Mouse (Mus musculus) hindlimb bud, embryonic 11.5 days (tissue): ENCODE data around the gene Capn6.

Experiments
- DNase-seq: peaks from one replicate; pipeline ENCODE4 v3.0.0-alpha.2; 2012; ENCODE audit warnings: low read depth, low spot score; ENCODE audit errors: extremely low spot score

The Capn6 gene

DNA sequence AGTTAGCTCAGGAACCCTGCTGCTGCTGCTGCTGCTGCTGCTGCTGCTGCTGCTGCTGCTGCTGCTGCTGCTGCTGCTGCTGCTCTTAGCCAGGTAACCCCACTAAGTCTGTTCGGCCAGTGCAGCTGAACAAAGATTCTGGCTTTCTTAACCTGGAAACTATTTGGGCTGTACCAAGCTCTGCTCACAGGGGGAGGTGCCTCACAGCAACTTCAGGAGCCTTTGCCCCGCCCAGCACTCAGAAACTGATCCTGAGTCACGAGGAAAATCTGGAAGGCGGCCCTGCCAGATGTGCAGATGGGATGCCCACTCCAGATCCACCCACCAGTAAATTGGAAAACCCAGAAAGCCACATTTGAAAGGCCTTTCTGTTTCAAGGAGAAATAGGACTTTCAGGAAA is at the start of gene Capn6:
Gene Capn6 (minus strand): TSS at position 203 of the 400 bp plus-strand sequence.
- DNase-seq: no peak

DNA sequence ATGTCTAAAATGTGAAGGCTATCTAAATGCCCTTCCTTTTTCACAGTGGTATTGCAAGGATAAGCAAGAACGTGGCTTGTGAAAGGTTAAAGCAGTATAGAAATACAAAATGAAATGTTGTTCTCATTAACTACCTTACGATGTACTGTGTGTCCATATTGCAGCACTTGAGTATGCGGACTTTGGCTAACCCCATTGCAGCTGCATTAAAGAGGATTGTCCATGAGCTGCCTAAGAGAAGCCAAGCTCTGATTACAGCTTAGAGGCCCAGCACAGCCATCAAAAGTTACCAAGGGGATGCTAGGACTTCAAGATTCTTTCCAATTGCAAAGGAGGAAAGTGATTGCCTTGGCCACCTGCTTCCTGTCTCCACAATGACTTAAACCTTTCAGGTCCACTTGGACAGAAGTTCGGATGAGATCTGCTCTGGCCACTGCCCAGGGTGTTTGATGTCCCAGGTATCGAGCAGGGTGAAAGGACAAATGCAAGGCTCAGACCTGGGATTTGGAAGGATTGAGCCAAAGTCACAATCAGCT is 40.0 kb upstream of the Capn6 start:
- no peak for DNase-seq

DNA sequence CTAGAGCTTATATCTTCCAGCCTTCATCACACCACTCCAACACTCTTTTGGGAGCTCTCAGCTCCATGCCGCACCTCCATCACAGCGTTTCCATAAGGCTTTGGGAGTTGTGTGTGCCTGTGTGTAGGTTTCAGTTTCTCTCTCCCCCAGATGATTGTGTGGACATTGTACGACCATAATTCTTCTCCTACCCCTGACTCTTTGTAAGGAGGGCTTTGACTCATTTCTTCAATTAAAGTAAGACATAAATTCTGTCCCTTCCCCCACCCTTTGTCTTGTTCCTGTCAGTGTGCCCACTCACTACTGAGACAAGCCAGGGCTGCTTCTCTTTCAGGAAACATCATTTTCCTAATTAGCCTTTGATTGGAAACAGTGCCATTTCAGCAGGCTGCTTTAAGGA is 24.1 kb upstream of the Capn6 start:
- DNase-seq: peak; percentile 52

DNA sequence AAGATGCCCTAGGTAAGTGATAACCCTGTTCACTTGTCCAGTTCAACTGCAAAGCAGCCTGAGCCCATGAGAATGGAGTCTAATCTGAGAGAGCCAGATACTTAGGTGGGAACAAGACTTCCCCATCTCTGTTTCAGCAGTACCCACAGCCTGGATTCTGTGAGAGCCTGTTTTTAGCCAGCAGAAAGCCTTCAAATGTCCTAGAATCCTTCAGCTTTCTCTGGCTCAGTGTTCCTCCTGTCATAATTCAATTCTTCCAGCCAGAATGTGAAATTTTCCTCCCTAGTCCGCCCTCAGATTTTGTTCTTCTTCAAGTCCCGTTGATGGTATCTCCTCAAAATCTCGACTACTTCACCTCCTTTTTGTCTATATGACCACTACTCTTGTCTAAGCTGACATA is 22.8 kb upstream of the Capn6 start:
- DNase-seq: no peak

DNA sequence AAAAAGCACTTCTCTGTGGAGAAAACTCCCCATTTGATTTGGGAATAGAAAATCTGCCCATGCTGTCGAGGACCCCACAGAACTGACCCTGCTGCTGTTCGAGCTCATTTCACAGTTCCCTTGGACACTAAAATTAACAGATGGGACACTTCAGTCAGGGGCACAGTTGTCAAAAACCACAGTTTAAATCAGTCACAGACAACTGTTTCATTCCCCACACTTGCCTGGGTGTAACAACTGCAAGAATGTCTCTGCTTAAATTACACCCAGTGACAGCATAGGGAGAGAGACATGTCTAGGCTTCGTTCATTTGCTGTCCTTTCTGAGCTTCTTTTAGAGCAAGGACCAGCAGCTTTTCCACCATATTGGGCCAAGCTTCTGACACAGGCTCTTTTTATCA is 19.4 kb upstream of the Capn6 start:
- no peak for DNase-seq

DNA sequence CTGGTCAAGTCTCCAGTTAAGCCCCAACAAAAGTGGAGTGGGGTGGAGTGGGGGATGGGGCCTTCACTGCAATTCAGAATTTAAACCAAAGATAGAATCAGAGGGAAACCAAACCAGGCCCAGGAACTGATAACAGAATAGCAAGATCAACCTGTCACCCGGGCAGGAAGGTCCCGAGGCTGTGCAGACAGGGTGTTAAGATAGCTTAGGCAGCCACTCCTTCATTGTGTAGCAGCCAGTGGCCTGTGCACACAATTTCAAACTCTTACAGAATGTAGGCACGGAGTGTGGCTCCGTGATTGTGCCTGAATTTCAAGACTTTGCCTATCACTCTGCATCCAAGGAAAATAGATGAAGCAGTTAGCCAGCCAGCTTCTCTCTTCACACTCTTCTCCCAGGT is 693 bp downstream of the Capn6 start:
- no peak for DNase-seq

DNA sequence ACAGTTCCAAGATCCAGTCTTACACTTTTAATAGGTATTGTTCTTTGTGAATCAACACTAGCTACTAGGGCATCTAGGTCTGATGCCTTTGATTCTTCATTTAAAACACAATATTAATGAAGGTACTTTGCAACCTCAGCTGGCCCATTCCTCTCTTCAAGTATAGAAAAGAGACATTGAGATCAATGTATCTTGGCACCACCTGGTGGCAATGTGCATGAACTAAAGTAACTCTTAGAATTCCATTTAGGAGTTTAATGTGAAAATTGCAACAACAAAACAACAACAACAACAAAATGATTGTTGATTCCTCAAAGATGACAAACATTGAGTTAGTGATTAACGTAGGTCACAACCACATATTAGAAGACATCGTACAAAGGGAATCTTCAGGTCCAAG is 8.3 kb downstream of the Capn6 start:
- DNase-seq: no peak

DNA sequence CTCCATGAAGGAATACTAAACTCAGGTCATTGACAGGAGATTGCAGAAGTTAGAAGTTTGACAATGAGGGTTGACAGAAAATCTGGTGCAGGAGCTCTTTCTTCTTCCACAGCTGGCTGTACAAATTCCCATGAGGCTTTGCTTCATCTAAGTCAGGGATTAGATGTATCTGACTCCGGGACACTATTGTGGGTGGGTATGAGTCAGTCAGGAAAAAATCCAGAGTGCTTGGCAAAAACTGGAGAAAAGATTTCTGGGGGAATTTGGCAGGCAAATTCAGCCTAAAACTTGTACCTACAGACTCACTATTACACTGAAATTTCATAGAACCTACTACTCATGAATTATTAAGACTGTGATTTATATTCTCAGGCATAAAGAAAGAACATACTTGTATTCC is 11.3 kb downstream of the Capn6 start:
- no peak for DNase-seq

DNA sequence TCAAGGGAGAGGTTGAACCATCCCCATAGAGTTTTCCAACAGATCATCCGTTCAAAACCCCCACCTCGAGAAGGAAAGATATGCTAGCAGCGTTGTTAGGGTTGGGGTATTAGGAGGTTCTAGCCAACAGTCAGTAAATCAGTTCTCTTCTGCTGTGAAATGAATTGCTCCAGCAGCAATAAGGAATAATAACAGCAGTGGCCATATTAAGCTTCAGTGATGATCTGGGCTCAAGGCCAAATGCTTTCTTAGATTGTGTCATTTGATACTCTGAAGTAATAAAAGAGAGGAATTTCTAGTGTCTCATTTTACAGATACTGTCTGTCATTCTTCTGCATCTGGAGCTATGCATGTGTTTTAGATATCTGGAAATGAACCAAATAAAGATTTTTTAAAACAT is 64.7 kb downstream of the Capn6 start:
- no peak for DNase-seq
